Mouse (Mus musculus) adrenal gland (tissue): Measurements from ENCODE around the gene Irak3.

Experiments used
- intact Hi-C: fragments of 180-260 bp; cut with DNase I; formaldehyde crosslinking; loops from one replicate; pipeline ENCODE4 v1.15.1; 2025

The Irak3 gene

DNA sequence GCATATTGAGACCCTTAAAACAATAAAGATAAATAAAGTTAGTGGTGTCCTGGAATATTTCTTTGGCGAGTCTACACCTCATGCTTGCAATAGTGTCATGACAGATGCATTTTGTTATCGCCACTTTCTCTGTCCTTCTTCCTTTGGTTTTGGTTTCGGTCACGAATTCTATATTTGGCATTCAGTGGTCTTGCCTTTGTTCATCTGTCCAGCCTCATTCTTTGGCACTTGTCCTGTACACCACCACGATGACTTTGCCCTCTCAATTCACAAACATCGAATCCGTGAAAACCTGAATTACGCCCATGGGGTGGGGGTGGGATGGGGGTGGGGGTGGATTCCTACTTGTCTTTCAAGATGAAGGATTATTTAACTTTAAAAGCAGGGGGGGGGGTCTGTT lies 6.1 kb upstream of the Irak3 start:
- intact Hi-C loops, result no loop called here

DNA sequence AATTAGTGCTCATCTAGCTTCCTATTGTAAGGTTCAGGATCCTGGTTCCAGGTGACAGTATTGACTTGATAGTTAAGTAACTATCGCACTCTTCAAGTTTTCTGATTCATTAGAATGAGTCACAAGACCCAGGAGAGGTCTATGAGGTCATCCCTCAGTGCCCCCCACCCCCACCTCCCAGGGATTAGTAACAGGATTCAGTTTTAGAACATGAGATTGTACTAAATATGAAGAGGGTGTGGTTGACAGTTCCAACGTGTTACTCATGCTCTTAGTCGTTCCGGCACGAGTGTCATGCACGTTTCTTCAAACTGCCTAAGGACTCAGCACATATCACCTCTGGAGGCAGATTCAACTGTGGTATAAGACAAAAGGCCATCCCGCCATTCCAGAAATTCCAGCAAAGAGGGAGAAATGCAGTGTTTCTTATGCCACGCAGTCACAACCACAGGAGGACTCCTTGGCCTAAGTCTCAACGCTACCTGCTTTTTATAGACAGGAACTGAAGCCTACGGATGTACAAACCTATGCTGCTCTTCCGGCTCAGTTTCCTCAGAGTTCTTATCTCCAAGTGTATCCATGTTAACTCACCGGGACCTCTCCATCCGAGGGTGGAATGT lies 2.8 kb upstream of the Irak3 start:
- intact Hi-C loops, result no loop called here

DNA sequence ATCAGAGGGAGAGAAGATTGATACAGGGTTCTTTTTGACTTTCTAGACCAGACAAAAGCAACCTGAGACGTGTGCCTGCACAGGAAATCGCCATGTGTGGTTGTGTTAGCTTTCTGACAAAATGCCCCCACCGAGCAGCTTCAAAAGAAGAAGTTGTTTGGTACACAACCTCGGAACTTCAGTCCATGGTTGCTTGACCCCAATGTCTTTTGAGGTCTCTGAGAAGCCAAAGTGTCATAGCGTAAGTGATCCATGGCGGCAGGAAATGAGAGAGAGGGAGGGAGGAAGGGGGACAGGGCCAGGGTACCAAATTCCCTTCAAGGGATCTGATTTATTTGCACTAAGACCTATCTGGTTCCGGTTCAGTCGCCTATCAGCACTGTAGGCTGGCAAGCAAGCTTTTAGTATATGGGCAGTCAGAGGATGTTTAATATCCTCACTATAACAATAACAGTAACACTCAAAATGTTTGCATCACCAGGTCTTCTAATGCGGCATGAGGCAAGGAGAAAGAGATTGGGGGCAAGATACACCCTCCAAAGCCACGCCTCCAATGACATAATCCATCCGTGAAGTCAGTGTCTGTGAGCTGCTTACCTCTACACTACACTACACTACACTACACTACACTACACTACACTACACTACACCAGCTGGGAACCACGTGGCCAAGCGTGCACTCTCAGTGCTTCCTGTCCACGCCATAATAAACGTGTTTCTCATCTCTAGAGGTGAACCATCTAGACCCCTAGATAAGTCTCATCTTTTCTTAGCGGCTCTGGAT lies 729 bp upstream of the Irak3 start:
- intact Hi-C loops, result no loop called here

DNA sequence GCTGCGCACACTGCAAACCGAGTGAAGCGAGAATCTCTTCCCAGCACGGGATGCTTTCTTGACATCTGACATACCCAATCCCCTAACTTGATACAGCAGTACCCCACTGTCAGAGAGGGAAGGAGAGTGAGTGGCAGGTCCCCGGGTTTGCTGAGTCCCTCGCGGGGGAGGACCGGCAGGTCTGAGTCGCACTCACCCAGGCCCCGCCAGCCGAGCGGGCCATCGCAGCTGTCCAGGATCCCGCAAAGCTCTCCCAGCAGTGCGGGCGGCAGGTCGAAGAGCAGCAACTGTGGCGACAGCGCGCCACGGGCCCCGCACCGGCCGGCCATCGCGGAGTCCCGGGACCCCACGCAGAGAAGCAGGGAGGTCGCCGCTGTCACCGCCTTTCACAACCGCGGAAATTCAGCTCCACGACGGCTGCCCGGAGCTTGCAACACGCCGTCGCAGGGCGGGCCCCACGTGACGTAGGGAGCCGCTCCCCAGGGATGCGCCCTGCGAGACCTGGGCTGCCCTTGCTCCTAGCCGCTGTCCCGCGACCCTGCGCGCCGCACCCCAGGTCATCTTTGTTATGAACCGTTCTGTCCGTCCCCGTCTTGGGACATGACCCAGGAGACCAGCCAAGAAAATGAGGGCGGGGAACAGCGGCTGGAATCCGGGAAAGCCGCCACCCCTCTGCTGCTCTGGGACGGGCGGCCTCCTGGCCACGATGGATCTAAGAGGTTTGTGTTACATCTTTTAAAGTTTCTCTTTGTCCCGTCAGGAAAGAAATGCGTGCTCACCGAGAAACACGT lies 604 bp downstream of the Irak3 start, which contains the start of gene Tmbim4:
Tmbim4 (plus strand) TSS at position 460 of the 791 bp plus-strand sequence.
- intact Hi-C loops, result no loop called here

DNA sequence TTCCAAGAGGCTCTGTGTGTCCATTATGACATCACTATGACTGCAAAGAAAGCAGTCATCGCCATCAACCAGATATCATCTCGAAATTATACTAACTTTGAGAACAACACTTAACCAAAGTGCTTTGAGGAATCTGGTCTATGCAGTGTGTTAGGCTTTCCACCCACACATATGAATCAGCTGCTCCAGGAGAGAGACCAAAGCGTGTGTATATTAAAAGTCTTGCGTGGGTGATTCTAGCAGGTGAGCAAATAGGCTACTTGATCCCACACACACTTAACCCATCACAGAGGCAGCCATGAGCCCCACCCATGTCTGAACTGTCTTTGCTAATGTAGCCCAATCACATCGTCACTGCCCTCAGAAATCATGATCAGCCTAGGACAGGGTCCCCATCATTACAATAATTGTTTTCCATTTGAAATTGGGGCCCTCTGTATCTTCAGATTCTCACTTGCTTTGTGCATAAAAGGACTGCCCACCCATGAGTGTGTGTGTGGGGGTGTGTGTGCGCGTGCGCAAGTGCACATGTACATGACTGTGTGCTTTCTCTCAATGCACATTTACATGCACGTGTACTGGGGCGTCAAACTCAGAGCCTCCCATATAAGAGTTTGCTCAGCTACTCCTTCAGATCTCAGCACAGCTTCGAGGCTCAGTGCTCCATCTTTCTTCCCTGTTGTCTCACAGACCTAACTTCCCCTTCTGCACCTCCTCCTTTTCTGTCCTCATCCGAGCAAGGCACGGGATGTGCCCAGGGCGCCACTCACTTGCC lies 4.7 kb downstream of the Irak3 start:
- intact Hi-C loops, result no loop called here

DNA sequence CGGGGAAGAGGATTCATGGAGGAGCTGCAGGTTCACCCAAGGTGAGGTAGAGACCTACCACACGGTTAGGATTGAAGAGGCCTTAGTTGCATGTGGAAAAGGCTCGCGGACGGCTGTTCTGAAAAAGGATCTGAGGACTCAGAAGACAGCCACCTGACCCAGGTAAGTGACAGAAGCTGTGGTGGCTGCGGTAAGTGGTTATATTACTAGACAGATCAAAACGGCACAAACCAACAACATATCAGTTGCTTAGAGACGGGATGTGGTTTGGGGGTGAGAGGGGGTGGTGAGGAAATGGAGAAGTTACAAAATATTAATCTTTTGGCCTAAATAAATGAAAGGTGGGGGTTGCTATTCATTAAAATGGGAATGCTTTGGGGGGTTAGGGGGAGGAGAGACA lies 8.7 kb downstream of the Irak3 start:
- intact Hi-C loops, result no loop called here

DNA sequence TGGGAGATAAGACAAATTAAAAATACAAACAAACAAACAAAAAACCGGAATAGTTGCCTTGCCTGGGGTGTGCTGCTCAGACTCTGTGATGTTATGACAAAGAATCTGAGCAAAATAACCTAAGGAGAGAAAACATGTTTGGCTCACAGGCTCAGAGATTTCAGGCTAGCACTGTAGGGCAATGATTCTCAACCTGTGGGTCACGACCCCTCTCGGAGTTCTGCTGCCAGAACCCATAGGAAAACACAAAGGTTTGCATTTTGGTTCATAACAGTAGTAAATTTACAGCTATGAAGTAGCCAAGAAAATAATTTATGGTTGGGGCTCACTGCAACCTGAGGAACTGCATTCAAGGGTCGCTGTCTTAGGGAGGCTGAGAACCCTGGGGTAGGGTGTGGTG lies 9.7 kb downstream of the Irak3 start:
- intact Hi-C loops, result no loop called here

DNA sequence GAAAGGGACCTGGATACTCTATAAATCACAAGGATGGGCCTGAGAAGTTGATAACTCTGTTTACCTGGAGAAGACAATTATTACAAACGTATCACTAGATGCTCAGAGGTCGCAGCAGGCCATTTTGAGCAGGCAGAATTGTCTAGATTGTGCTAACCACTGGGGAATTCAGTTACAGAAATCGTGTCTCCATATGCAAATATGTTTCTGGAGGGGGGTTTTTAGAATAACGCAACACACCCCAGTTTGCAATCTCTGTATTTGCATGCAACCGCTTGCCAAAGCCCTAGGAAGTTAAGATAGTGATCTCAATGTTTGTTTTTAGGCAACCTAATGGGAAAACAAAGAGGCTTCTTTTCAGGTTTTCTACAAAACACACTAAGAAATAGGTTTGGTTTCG lies 10.8 kb downstream of the Irak3 start:
- intact Hi-C loops, result no loop called here

DNA sequence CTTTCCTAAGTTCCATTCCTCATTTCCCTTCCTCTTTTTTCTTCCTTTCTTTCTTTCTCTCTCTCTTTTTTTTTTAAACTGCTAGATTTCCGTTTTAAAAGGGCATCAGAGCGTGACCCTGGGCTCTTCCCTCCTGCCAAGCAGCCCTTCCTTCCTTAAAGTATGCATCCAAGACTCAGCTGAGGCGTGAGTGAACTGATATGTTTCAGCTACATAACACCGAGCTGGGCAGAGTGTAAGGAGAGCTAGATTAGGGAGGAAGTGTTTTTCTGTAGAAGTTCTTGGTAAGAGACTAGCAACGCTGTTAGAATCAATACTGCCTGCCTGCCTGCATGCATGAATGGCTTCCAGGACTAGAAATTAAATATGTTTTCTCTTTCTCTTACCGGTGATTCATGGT lies 12.1 kb downstream of the Irak3 start:
- intact Hi-C loops, result no loop called here

DNA sequence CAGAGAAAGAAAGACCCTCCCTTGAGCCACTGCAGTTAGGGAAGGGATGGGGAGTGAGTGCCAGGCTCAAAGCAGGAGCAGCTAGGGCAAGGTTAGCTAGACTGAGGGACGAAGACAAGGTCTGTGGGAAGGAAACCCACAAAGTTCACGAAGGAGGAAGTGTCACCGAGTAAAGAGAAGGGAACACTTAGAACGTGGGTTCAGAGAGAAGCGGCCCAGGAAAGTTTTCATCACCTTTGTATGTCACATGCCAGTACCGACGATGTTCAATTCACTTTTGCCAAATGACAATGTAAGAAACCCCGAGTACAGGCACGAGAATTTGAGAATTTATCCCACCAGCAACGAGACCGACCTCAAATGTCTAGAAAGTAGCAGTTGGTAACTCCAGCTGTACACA lies 12.7 kb downstream of the Irak3 start:
- intact Hi-C loops, result no loop called here

DNA sequence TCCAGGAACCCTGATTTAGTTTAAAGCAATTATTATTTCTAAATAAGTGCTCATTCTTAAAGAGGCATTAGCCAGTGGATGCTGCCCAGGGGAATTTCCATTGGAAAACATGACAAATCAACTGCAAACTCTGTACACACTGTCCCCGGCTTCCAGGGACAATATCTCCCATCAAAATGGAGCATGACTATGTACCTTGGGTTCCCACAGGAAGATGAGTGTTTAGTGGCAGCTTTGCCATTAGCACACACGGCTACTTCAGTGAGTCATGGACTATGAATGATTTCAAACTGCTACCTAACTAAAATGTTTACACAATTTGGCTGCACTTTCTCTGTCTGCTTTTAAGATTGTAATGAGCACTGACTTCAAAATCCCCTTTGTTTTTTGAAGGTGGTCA lies 13.4 kb downstream of the Irak3 start:
- intact Hi-C loops, result no loop called here

DNA sequence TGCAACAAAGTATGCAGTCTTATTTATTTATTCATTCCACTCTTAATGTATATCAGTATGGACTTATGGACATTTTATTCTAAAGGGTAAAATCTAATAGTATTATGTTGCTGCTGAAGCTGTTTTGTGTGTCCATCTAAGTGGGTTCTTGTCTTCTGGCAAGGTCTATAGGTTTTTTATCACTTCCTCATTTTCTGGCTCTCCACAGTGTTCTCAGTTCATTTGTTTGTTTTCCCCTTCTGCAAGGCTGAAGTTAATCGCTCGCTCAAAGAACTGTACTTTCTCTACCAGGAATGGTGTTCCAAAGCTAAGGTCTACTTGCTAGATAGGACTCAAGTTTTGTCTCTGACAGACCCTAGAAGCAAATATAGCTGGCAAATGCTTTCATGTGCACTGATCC lies 18.6 kb downstream of the Irak3 start:
- intact Hi-C loops, result no loop called here

DNA sequence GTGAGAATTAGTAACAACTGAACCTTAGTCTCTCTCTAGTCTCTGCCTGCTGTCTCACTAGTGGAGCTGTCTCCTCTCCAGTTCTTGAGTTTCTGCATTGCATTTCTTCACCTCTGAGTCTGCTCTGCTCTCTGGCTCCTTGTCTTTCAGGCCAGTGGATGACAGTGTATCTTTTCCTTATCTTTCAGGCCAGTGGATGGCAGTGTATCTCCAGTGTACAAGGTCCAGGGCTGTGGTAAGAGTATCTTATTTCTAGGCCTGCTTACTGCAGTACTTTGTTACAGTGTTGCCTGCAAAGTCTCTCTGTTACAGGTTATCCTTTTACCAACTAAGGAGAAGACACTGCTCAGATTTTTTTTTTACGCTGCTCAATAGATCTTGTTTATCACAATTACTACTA lies 19.0 kb downstream of the Irak3 start:
- intact Hi-C loops, result no loop called here

DNA sequence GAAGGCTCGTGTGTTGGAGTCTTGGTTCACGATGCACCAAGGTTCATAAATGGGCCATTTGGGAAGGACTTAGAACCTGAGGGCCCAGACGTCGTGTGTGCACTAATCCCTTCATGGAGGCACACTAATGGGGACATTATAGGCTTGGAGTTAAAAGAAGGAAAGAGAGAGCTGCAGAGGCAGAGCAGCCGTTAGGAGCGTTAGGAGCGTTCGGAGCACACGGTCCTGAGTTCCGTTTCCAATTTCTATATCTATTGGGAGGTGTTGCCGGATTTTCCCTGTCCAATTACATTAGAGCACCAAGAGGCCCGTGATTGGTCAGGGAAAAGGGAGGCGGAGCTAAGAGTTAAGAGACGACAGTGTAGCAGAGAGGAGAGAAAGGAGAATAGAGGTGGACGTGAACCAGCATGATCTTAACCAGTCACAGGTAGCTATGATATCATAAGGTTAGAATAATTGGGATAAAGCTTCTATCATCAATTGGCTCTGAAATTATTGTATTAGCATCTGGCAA lies 27.7 kb downstream of the Irak3 start:
- intact Hi-C loops, result no loop called here

DNA sequence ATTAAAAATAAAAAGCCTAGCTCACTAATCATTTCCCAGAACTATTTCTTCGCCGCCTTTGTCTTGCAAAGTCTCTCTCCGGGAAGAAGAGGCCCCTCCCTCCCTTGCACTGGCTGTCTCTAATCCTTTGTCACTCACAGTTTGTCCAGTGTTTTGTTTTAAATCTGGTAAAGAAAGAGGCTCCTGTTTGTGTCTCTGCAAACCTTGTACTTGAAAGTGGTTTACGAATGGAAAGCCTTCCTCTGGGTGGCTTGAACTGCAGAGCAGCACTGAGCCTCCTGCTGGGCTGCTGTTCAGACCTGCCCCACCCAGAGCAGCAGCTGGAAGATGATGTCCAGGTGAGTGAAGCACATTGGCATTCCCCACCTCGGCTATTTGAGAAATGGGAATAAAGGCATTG lies 30.6 kb downstream of the Irak3 start:
- intact Hi-C loops, result no loop called here

DNA sequence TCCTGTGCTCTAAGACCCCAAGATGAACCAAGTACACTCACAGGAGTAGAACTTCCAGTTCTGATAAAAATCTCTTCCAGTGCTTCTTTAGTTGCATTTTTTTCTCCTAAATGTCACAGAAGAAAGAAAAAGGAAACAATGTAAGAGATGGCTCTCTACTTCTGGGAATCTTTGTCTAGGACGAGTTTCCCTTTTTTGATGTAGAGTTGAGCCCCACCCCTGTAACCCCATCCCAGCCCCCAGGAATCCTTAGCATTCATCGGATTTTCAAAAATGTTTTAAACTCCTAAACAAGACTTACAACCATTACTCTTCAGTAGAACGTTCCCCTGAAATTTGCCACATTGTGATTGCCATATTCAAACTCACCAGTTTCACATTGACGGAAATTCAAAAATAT lies 31.7 kb downstream of the Irak3 start:
- intact Hi-C loops, result no loop called here

DNA sequence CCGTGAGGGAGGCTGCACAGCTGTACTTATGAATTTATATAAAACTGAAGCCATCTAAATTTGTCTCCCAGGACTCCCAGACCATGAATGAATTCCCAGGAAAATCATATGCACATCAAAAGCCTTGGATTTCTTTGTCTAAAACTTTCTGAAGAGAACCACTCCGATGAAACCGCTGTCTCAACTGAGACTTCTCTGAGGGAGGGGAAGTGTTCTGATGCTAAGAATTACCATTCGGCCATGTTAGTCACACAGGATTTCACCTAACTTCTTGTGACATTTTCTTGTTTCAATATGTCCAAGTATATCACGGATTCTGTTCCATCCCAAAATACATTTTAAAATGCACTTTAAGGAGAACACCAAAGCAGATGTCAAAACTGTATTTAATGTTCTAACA lies 32.1 kb downstream of the Irak3 start:
- intact Hi-C loops, result no loop called here

DNA sequence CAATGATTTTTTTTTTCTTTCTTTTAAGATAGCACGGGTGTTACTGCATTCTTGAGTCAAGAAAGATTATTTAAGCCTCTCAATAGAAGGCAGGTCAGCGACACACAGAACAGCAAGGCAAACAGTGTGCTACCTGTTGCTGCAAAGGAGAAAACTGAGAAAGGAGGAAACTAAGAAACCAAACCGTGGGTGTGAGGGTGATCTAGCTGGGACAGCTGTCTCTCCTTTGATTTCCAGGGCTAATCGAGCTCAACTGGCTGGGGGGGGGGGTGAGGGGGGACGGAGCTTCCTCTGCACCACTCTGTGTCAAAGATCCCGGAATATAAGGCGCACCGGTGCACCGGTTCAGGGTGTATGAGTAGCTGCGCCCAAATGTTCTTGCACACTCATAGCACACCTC lies 32.9 kb downstream of the Irak3 start:
- intact Hi-C loops, result no loop called here

DNA sequence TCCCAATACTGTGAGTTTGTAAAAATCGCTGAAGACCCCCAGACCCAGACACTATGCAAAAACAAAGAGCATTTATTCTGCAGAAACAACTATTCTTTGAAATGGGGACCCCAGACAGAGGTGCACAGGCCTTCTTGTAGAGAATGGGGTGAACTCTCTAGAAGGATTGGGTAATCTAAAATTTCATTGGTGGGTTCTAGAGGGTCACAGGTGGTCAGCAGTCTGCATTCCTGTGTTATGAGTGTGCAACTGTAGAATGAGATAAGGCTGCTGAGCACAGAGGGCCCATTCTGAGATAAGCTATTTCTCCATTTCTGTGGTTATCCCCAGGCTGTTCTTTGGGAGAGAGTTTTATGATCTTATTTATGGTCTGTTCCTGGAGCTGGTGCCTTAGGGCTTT lies 33.9 kb downstream of the Irak3 start:
- intact Hi-C loops, result no loop called here

DNA sequence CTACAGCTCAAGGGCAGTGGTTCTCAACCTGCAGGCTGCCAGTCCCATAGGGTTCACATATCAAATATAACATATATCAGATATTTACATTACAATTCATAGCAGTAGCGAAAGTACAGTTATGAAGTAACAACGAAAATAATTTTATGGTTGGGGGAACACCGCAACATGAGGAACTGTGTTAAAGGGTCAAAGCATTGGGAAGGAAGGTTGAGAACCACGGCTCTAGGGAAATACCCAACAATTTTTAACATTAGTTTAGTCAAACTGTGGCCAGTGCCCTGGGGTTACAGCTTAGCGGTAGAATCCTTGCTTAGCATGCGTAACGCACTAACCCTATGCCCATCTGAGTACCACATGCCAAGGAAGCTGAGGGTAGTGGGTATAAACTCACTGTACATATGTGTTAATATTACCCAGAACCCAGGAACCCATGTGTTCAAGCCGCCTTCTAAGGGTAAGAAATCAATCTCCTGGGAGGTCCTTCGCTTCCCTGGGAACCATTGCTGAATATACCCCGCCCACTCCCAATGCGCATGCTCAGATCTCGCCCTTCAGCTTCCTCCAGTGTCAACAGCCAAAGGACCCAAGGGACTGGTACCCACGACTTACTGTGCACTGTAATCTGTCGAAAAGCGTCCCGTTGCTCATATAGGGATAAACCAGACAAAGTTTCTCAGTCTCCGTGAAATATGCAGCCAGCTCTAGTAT lies 36.0 kb downstream of the Irak3 start:
- intact Hi-C loops, result no loop called here
